Mouse (Mus musculus): ENCODE measurements at regions not wholly inside any gene's neighbourhood (a gene's known extent, or its start where the extent isn't known, plus 50 kb on each side); places are given as distances from the start of the nearest gene placed in this dataset.

DNA sequence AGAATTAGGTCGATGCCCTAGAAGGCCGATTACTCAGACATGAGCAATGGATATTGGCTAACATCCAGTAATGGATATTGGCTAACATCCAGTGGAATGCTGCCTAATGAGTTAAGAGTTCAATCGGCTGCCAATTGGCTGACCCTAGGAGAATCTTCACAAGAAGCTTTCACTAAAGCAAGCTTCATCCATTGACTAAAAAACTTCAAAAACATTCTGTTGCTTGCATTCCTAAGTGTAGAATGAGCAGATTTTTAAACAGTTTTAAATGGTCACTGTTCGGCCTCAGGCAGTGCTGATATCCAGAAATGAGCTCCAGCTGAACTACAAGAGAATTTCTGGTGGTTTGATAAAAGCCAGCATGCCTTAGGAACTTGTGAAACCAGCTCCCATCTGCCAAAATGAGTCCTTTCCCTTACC lies 56.8 kb upstream of the Cenpe start:
- DNase-seq = peak; percentile 32 to 52
